Mouse (Mus musculus): ENCODE measurements around the gene Gng7.

DNA sequence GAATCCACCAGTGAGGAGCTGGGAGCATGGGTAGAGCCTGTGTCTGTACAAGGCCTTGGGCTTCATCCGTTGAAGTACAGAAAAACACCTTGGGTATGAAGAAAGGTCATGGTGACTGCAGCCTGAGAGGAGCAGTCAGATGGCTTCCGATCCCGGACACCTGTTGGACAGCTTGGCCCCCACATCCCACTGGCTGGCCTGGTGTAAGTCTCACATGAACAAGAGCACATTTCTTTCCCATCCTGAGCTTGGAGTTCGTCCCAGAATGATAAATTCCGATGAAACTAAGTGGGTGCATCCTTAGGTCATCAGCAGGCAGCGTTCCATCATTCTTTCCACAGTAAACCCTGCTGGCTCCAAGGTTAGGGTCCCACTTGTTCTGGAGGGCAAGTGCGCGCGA is 71.0 kb downstream of the Gng7 start:
- TF ChIP-seq CTCF (IDR thresholded peaks at IDR 0.05; ENCODE audit: insufficient read depth, low read length) (no peak), POLR2A (IDR thresholded peaks at IDR 0.05; ENCODE audit: borderline replicate concordance, extremely low read depth, low read depth, low read length) (no peak)
